Mouse (Mus musculus): ENCODE data around the gene Zfp982. TPM values are rescaled to one million over a fixed set of nuclear protein-coding genes. Genes with fewer than 3 reads are reported as not detected.
"Not testable (repeated sequence)": the region's sequence is repeated elsewhere in the genome, so short reads cannot be mapped to it uniquely, and the experiment has no call there.

Gene Zfp982
- not detected in 2 replicates for polyA plus RNA-seq (2012; rRNA removed)

GRCm38 (mm10) chr4:147492117-147492516 is at the start of gene Zfp982:
TSS of gene Zfp982 (plus strand) at chr4:147492417.
- not testable (repeated sequence) for DNase-seq (ENCODE audit: low read depth in 1 of 2, low spot score in 2 of 2); H3K27ac ChIP-seq (ENCODE audit: insufficient read depth, low read length); H3K27me3 ChIP-seq (ENCODE audit: control insufficient read depth, insufficient read depth, low read length); H3K36me3 ChIP-seq (ENCODE audit: control insufficient read depth, insufficient read depth, low read length); H3K4me1 ChIP-seq (ENCODE audit: control insufficient read depth, insufficient read depth, insufficient read length); H3K4me3 ChIP-seq (ENCODE audit: extremely low read depth, insufficient read depth, insufficient read length)
- WGBS: 79% methylated on average over 7 of the region's 7 CpGs

- H3K27ac ChIP-seq (ENCODE audit: insufficient read depth, low read length); H3K4me1 ChIP-seq (ENCODE audit: control insufficient read depth, insufficient read depth, insufficient read length); H3K36me3 ChIP-seq (ENCODE audit: control insufficient read depth, insufficient read depth, low read length); H3K27me3 ChIP-seq (ENCODE audit: control insufficient read depth, insufficient read depth, low read length); DNase-seq (ENCODE audit: low read depth in 1 of 2, low spot score in 2 of 2); H3K4me3 ChIP-seq (ENCODE audit: extremely low read depth, insufficient read depth, insufficient read length): not testable (repeated sequence)
- WGBS: 12% methylated on average over 52 of the region's 52 CpGs
These were observed 49.3 kb upstream of the Zfp982 start for GRCm38 (mm10) chr4:147442649-147443553.

- 58% methylated on average over 8 of the region's 8 CpGs for WGBS
- not testable (repeated sequence) for H3K36me3 ChIP-seq (ENCODE audit: control insufficient read depth, insufficient read depth, low read length); DNase-seq (ENCODE audit: low read depth in 1 of 2, low spot score in 2 of 2); H3K4me3 ChIP-seq (ENCODE audit: extremely low read depth, insufficient read depth, insufficient read length); H3K27ac ChIP-seq (ENCODE audit: insufficient read depth, low read length); H3K4me1 ChIP-seq (ENCODE audit: control insufficient read depth, insufficient read depth, insufficient read length); H3K27me3 ChIP-seq (ENCODE audit: control insufficient read depth, insufficient read depth, low read length)
These were observed 48.7 kb upstream of the Zfp982 start for GRCm38 (mm10) chr4:147443554-147443927.

- H3K4me1 ChIP-seq (ENCODE audit: control insufficient read depth, insufficient read depth, insufficient read length); H3K27me3 ChIP-seq (ENCODE audit: control insufficient read depth, insufficient read depth, low read length); H3K4me3 ChIP-seq (ENCODE audit: extremely low read depth, insufficient read depth, insufficient read length); H3K27ac ChIP-seq (ENCODE audit: insufficient read depth, low read length); DNase-seq (ENCODE audit: low read depth in 1 of 2, low spot score in 2 of 2); H3K36me3 ChIP-seq (ENCODE audit: control insufficient read depth, insufficient read depth, low read length): not testable (repeated sequence)
These were observed 46.8 kb upstream of the Zfp982 start for GRCm38 (mm10) chr4:147445371-147445770.

- no peaks in the 10 kb centered on the region for H3K27me3 ChIP-seq (ENCODE audit: control insufficient read depth, insufficient read depth, low read length)
- DNase-seq (ENCODE audit: low read depth in 1 of 2, low spot score in 2 of 2): no peak
- 62% methylated on average over 2 of the region's 2 CpGs for WGBS
- H3K27ac ChIP-seq (ENCODE audit: insufficient read depth, low read length): no peak overlapping the region
- no peaks in the 10 kb centered on the region for H3K4me1 ChIP-seq (ENCODE audit: control insufficient read depth, insufficient read depth, insufficient read length)
- H3K4me3 ChIP-seq (ENCODE audit: extremely low read depth, insufficient read depth, insufficient read length): no peak overlapping the region
- TF ChIP-seq CTCF (IDR thresholded peaks at IDR 0.05; ENCODE audit: extremely low read depth, insufficient read depth, insufficient read length, insufficient replicate concordance): no peak
- TF ChIP-seq POLR2A (IDR thresholded peaks at IDR 0.05; ENCODE audit: low read depth, low read length): no peak
- no peaks in the 10 kb centered on the region for H3K36me3 ChIP-seq (ENCODE audit: control insufficient read depth, insufficient read depth, low read length)
These were observed 43.9 kb upstream of the Zfp982 start for GRCm38 (mm10) chr4:147448358-147448757.

GRCm38 (mm10) chr4:147449099-147449581 is 43.1 kb upstream of the Zfp982 start:
- no peak for DNase-seq (ENCODE audit: low read depth in 1 of 2, low spot score in 2 of 2)
- no peak for TF ChIP-seq CTCF (IDR thresholded peaks at IDR 0.05; ENCODE audit: extremely low read depth, insufficient read depth, insufficient read length, insufficient replicate concordance)
- TF ChIP-seq POLR2A (IDR thresholded peaks at IDR 0.05; ENCODE audit: low read depth, low read length): no peak
- H3K4me3 ChIP-seq (ENCODE audit: extremely low read depth, insufficient read depth, insufficient read length): no peak overlapping the region
- no peak overlapping the region for H3K27ac ChIP-seq (ENCODE audit: insufficient read depth, low read length)
- no peaks in the 10 kb centered on the region for H3K36me3 ChIP-seq (ENCODE audit: control insufficient read depth, insufficient read depth, low read length)
- WGBS: 42% methylated on average over 13 of the region's 13 CpGs
- H3K4me1 ChIP-seq (ENCODE audit: control insufficient read depth, insufficient read depth, insufficient read length): no peaks in the 10 kb centered on the region
- H3K27me3 ChIP-seq (ENCODE audit: control insufficient read depth, insufficient read depth, low read length): no peaks in the 10 kb centered on the region

- H3K4me3 ChIP-seq (ENCODE audit: extremely low read depth, insufficient read depth, insufficient read length); H3K36me3 ChIP-seq (ENCODE audit: control insufficient read depth, insufficient read depth, low read length); H3K27me3 ChIP-seq (ENCODE audit: control insufficient read depth, insufficient read depth, low read length); H3K27ac ChIP-seq (ENCODE audit: insufficient read depth, low read length); DNase-seq (ENCODE audit: low read depth in 1 of 2, low spot score in 2 of 2); H3K4me1 ChIP-seq (ENCODE audit: control insufficient read depth, insufficient read depth, insufficient read length): not testable (repeated sequence)
- 77% methylated on average over 2 of the region's 2 CpGs for WGBS
These were observed 42.2 kb upstream of the Zfp982 start for GRCm38 (mm10) chr4:147449986-147450385.

GRCm38 (mm10) chr4:147467207-147467606 is 25.0 kb upstream of the Zfp982 start:
- H3K4me3 ChIP-seq (ENCODE audit: extremely low read depth, insufficient read depth, insufficient read length); DNase-seq (ENCODE audit: low read depth in 1 of 2, low spot score in 2 of 2): not testable (repeated sequence)
- 89% methylated on average over 7 of the region's 7 CpGs for WGBS

GRCm38 (mm10) chr4:147498772-147499613 is 6.8 kb downstream of the Zfp982 start:
- H3K27me3 ChIP-seq (ENCODE audit: control insufficient read depth, insufficient read depth, low read length); H3K4me1 ChIP-seq (ENCODE audit: control insufficient read depth, insufficient read depth, insufficient read length); DNase-seq (ENCODE audit: low read depth in 1 of 2, low spot score in 2 of 2); H3K27ac ChIP-seq (ENCODE audit: insufficient read depth, low read length); H3K4me3 ChIP-seq (ENCODE audit: extremely low read depth, insufficient read depth, insufficient read length); H3K36me3 ChIP-seq (ENCODE audit: control insufficient read depth, insufficient read depth, low read length): not testable (repeated sequence)
- WGBS: 84% methylated on average over 5 of the region's 5 CpGs

More at GRCm38 (mm10) chr4:147467207-147467606, 25.0 kb upstream of the Zfp982 start:
- not testable (repeated sequence) for H3K36me3 ChIP-seq (ENCODE audit: control insufficient read depth, insufficient read depth, low read length); H3K27ac ChIP-seq (ENCODE audit: insufficient read depth, low read length); H3K27me3 ChIP-seq (ENCODE audit: control insufficient read depth, insufficient read depth, low read length); H3K4me1 ChIP-seq (ENCODE audit: control insufficient read depth, insufficient read depth, insufficient read length)

Measured in spleen, adult 2 months (tissue).